Mouse (Mus musculus) leukemia stem cell, adult 10-12 weeks (primary cell): Measurements from ENCODE around the gene Hbb-bh2. TPM values are rescaled to one million over a fixed set of nuclear protein-coding genes. Genes with fewer than 3 reads are reported as not detected.

Source experiments
- polyA plus RNA-seq: library from polyadenylated mRNA; stranded (reverse); fragments of >175 nt; gene quantifications from 2 replicates; pipeline ENCODE4 v1.2.3, GENCODE M21; 2012; ENCODE audit warnings: low replicate concordance

The Hbb-bh2 gene
- polyA plus RNA-seq: not detected in 2 replicates

DNA sequence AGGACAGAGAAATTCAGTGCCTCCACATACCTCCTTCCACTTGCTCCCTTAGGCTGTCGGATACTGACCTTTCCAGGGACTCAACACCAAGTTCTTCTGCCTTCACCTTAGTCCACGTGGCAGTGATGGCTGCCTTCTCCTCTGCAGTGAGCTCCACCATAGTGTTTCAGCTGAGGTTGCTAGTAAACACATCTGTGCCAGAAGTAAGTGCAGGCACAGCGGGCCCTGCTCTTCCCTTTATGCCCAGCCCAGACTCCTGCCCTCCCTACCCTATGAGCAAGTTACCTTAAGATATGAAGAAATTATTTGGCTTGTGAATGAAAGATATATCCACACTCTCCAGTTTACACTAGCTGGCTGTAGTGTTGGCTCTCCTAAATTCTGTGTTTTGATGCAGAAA lies at the start of gene Hbb-bh2:
Gene Hbb-bh2 (minus strand): TSS at position 253 of the 400 bp plus-strand sequence.

DNA sequence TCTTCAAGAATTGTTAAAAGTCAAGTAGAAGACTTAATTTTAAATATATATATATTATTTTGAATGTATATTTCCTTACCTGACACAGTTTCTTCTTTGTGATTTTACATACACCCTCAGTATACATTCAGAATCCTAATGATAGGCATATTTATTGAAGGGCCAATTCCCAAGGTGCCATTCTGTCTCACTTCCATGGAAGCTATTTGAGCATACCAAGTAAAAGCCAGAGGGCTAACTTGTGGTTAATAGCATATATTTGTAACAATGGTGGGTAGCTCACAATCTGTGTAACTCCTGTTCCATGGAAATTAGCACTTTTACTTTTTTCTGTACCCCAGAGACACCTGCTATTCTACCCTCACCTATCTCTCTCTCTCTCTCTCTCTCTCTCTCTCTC lies 45.8 kb upstream of the Hbb-bh2 start, which contains the start of gene Olfr66:
Gene Olfr66 (minus strand): TSS at position 101 of the 400 bp plus-strand sequence.

GRCm38 (mm10) chr7:103853090-103853489 lies 12.8 kb upstream of the Hbb-bh2 start, which contains the start of gene Hbb-y:
Gene Hbb-y (minus strand): TSS chr7:103853216.

GRCm38 (mm10) chr7:103843034-103843433 lies 2.7 kb upstream of the Hbb-bh2 start, which contains the start of gene Hbb-bh1:
Gene Hbb-bh1 (minus strand): TSS chr7:103843164.

DNA sequence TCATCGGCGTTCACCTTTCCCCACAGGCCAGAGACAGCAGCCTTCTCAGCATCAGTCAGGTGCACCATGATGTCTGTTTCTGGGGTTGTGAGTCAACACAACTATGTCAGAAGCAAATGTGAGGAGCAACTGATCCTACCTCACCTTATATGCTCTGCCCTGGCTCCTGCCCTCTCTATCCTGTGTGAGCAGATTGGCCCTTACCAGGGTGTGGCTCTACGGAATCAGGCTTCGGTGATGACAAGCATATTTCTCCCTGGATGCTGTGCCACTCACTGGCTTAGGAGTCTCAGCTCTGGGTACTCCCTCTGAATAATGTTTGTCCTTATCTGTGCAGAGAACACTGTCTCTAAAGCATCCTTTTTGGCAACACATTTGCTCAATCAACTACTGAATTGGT lies 12.5 kb downstream of the Hbb-bh2 start, which contains the start of gene Hbb-bs:
Gene Hbb-bs (minus strand): TSS at position 289 of the 400 bp plus-strand sequence.

DNA sequence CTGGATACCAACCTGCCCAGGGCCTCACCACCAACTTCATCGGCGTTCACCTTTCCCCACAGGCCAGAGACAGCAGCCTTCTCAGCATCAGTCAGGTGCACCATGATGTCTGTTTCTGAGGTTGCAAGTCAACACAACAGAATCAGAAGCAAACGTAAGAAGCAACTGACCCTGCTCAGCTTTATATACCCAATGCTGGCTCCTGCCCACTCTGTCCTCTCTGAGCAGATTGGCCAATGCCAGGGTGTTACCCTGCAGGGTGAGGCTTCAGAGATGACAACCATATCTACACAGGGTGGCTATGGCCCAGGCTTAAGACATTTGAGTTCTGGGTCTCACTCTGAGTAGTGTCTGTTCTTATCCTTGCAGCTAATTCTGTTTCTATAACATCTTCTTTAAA lies 26.6 kb downstream of the Hbb-bh2 start, which contains the start of gene Hbb-bt:
Gene Hbb-bt (minus strand): TSS at position 231 of the 400 bp plus-strand sequence.

DNA sequence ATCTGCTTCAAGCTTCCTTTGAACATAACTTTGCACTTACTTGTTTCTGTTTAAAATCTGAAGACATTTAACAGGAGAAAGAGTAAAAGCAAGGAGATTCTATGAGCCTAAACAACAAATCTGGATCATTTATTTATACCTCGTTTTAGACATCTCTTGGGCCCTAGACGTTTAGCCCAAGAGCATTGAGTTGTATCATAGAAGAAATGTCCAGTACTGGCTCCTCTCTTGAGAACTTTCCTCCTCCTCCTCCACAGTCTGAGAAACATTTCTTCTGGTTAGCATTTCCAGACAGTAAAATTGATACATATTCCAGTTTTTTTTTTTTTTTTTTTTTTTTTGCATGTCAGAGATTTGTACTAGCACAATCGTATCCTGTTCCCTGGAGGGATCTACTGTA lies 48.6 kb downstream of the Hbb-bh2 start, which contains the start of gene Olfr67:
Gene Olfr67 (minus strand): TSS at position 101 of the 400 bp plus-strand sequence.

Other genes with a start within 250 kb of the Hbb-bh2 start
- not detected in 2 replicates for gene Olfr619, start 239.9 kb downstream of the Hbb-bh2 start, polyA plus RNA-seq
- gene Olfr620, start 228.0 kb downstream of the Hbb-bh2 start, polyA plus RNA-seq: not detected in 2 replicates
- not detected in 2 replicates for gene Olfr622, start 197.8 kb downstream of the Hbb-bh2 start, polyA plus RNA-seq
- gene Olfr623, start 176.8 kb downstream of the Hbb-bh2 start, polyA plus RNA-seq: not detected in 2 replicates
- not detected in 2 replicates for gene Olfr624, start 169.3 kb downstream of the Hbb-bh2 start, polyA plus RNA-seq
- not detected in 2 replicates for gene Olfr625-ps1, start 157.8 kb downstream of the Hbb-bh2 start, polyA plus RNA-seq
- gene Olfr243, start 125.8 kb downstream of the Hbb-bh2 start, polyA plus RNA-seq: not detected in 2 replicates
- not detected in 2 replicates for gene Olfr628, start 110.1 kb downstream of the Hbb-bh2 start, polyA plus RNA-seq
- not detected in 2 replicates for gene Olfr629, start 95.6 kb downstream of the Hbb-bh2 start, polyA plus RNA-seq
- gene Olfr630, start 83.2 kb downstream of the Hbb-bh2 start, polyA plus RNA-seq: not detected in 2 replicates
- not detected in 2 replicates for gene Olfr69, start 68.9 kb downstream of the Hbb-bh2 start, polyA plus RNA-seq
- not detected in 2 replicates for gene Olfr68, start 60.8 kb downstream of the Hbb-bh2 start, polyA plus RNA-seq
- not detected in 2 replicates for gene Olfr67, start 48.7 kb downstream of the Hbb-bh2 start, polyA plus RNA-seq
- 68.2 and 1,476 TPM in 2 replicates for gene Hbb-bt, start 26.5 kb downstream of the Hbb-bh2 start, polyA plus RNA-seq
- 16,372 and 30,425 TPM in 2 replicates for gene Hbb-bs, start 12.4 kb downstream of the Hbb-bh2 start, polyA plus RNA-seq
- gene Hbb-bh1, start 2.6 kb upstream of the Hbb-bh2 start, polyA plus RNA-seq: not detected in 2 replicates
- not detected in 2 replicates for gene Hbb-y, start 12.7 kb upstream of the Hbb-bh2 start, polyA plus RNA-seq
- not detected in 2 replicates for gene Olfr66, start 45.7 kb upstream of the Hbb-bh2 start, polyA plus RNA-seq
- not detected in 2 replicates for gene Olfr64, start 54.0 kb upstream of the Hbb-bh2 start, polyA plus RNA-seq
- not detected in 2 replicates for gene Olfr65, start 63.0 kb upstream of the Hbb-bh2 start, polyA plus RNA-seq
- 0.38 TPM in 1 of 2 replicates, not detected in the other for gene Olfr631, start 88.3 kb upstream of the Hbb-bh2 start, polyA plus RNA-seq
- gene Olfr632, start 93.8 kb upstream of the Hbb-bh2 start, polyA plus RNA-seq: not detected in 2 replicates
- gene Olfr633, start 103.9 kb upstream of the Hbb-bh2 start, polyA plus RNA-seq: not detected in 2 replicates
- not detected in 2 replicates for gene Olfr635, start 130.6 kb upstream of the Hbb-bh2 start, polyA plus RNA-seq
- not detected in 2 replicates for gene Olfr638, start 158.2 kb upstream of the Hbb-bh2 start, polyA plus RNA-seq
- 0.02 TPM in 1 of 2 replicates, not detected in the other for gene Olfr639, start 176.8 kb upstream of the Hbb-bh2 start, polyA plus RNA-seq
- gene Olfr640, start 185.1 kb upstream of the Hbb-bh2 start, polyA plus RNA-seq: 0.08 TPM in 1 of 2 replicates, not detected in the other
- not detected in 2 replicates for gene Olfr641, start 194.9 kb upstream of the Hbb-bh2 start, polyA plus RNA-seq
- not detected in 2 replicates for gene Olfr642, start 212.1 kb upstream of the Hbb-bh2 start, polyA plus RNA-seq
- gene 4930516K23Rik, start 220.9 kb upstream of the Hbb-bh2 start, polyA plus RNA-seq: not detected in 2 replicates
- gene Olfr644, start 231.3 kb upstream of the Hbb-bh2 start, polyA plus RNA-seq: not detected in 2 replicates
- not detected in 2 replicates for gene Olfr645, start 244.9 kb upstream of the Hbb-bh2 start, polyA plus RNA-seq